Mouse (Mus musculus) lung, adult 2 months (tissue): ENCODE results near the gene Elmo1. TPM values are rescaled to one million over a fixed set of nuclear protein-coding genes. Genes with fewer than 3 reads are reported as not detected.

Experiments used
- DNase-seq: peaks from one replicate; pipeline ENCODE4 v3.0.0; 2022
- H3K4me1 ChIP-seq: fragments of 200-500 bp; 2 replicates; pipeline ENCODE4 v1.6.1; 2011; ENCODE audit warnings: low read length; ENCODE audit not compliant: control insufficient read depth, insufficient read depth
- H3K4me3 ChIP-seq: fragments of 200-500 bp; replicated peaks from 2 replicates; pipeline ENCODE3; 2011; ENCODE audit warnings: low read depth, mild to moderate bottlenecking, control low read depth, low read length; ENCODE audit errors: extremely low read depth
- CTCF ChIP-seq: fragments of 200-500 bp; IDR thresholded peaks from 2 replicates; pipeline ENCODE4 v1.5.1; 2011; ENCODE audit warnings: mild to moderate bottlenecking, low read length, control low read depth; ENCODE audit not compliant: insufficient read depth
- POLR2A ChIP-seq: fragments of 200-500 bp; IDR thresholded peaks from 2 replicates; pipeline ENCODE4 v1.6.1; 2011; ENCODE audit warnings: low read depth, mild to moderate bottlenecking, control low read depth, low read length, borderline replicate concordance; ENCODE audit errors: extremely low read depth
- WGBS: fragments of 180-500 bp; shearing (Covaris S2); methylation state at CpG from one replicate; pipeline ENCODE4 v1.1.7; 2018; 5-methylcytosine and 5-hydroxymethylcytosine counted together
- polyA plus RNA-seq: library from polyadenylated mRNA; depleted of rRNA; stranded (reverse); fragments of >200 nt; gene quantifications from 2 replicates; pipeline ENCODE4 v1.2.3, GENCODE M21; 2012

Gene Elmo1
- polyA plus RNA-seq, 1 experiment, result 28.3 TPM

- no peak overlapping the region for H3K4me3 ChIP-seq
- WGBS, result 68% methylated on average over 3 of the region's 3 CpGs
- no peak for DNase-seq
- peaks cover 23% of the 10 kb centered on the region for H3K4me1 ChIP-seq
- TF ChIP-seq POLR2A (no peak), CTCF (no peak)
Measured at GRCm38 (mm10) chr13:20130731-20131130, 40.3 kb downstream of the Elmo1 start.

- DNase-seq, result no peak
- 64% methylated on average over 5 of the region's 5 CpGs for WGBS
- Histone ChIP-seq H3K4me1 (peaks cover 23% of the 10 kb centered on the region), H3K4me3 (no peak overlapping the region)
- no peak for TF ChIP-seq CTCF
- TF ChIP-seq POLR2A, result no peak
Measured at GRCm38 (mm10) chr13:20131322-20131997, 41.1 kb downstream of the Elmo1 start.

- H3K4me1 ChIP-seq, result peaks cover 23% of the 10 kb centered on the region
- TF ChIP-seq CTCF (no peak), POLR2A (no peak)
- no peak for DNase-seq
- H3K4me3 ChIP-seq, result no peak overlapping the region
- WGBS, result 52% methylated on average over 4 of the region's 4 CpGs
Measured at GRCm38 (mm10) chr13:20131998-20132371, 41.6 kb downstream of the Elmo1 start.

- peaks cover 21% of the 10 kb centered on the region for H3K4me1 ChIP-seq
- 33% methylated on average over 6 of the region's 6 CpGs for WGBS
- no peak for DNase-seq
Measured at GRCm38 (mm10) chr13:20133602-20134394, 43.4 kb downstream of the Elmo1 start.

GRCm38 (mm10) chr13:20134395-20135225 lies 44.2 kb downstream of the Elmo1 start:
- no peak for TF ChIP-seq CTCF
- no peak for TF ChIP-seq POLR2A
- 67% methylated on average over 18 of the region's 18 CpGs for WGBS
- Histone ChIP-seq H3K4me3 (no peak overlapping the region), H3K4me1 (peaks cover 21% of the 10 kb centered on the region)
- no peak for DNase-seq

More at GRCm38 (mm10) chr13:20133602-20134394, 43.4 kb downstream of the Elmo1 start:
- no peak overlapping the region for H3K4me3 ChIP-seq
- TF ChIP-seq CTCF, result no peak
- no peak for TF ChIP-seq POLR2A

GRCm38 (mm10) chr13:20136753-20137152 lies 46.4 kb downstream of the Elmo1 start:
- no peak for DNase-seq
- TF ChIP-seq CTCF (no peak), POLR2A (no peak)
- Histone ChIP-seq H3K4me3 (no peak overlapping the region), H3K4me1 (peaks cover 25% of the 10 kb centered on the region)

- WGBS, result 33% methylated on average over 3 of the region's 3 CpGs
- Histone ChIP-seq H3K4me1 (peaks cover 20% of the 10 kb centered on the region), H3K4me3 (no peak overlapping the region)
- DNase-seq, result no peak
- TF ChIP-seq CTCF, result no peak
- no peak for TF ChIP-seq POLR2A
Measured at GRCm38 (mm10) chr13:20138466-20138865, 48.1 kb downstream of the Elmo1 start.

- DNase-seq, result no peak
- peaks cover 14% of the 10 kb centered on the region for H3K4me1 ChIP-seq
- no peak overlapping the region for H3K4me3 ChIP-seq
- no peak for TF ChIP-seq POLR2A
- TF ChIP-seq CTCF, result no peak
- 63% methylated on average over 6 of the region's 6 CpGs for WGBS
Measured at GRCm38 (mm10) chr13:20139060-20139459, 48.7 kb downstream of the Elmo1 start.

GRCm38 (mm10) chr13:20139825-20140665 lies 49.6 kb downstream of the Elmo1 start:
- peaks cover 9% of the 10 kb centered on the region; the same call in 1 of the 2 replicates for H3K4me1 ChIP-seq
- no peak for DNase-seq
- no peak overlapping the region for H3K4me3 ChIP-seq
- TF ChIP-seq POLR2A, result no peak
- no peak for TF ChIP-seq CTCF
- WGBS, result 60% methylated on average over 4 of the region's 4 CpGs
